Mouse (Mus musculus) A20 (cell line): ENCODE measurements around the gene Pde4d.

Experiments
- DNase-seq: peaks from one replicate; pipeline ENCODE4 v3.0.0-alpha.2; 2011; ENCODE audit warnings: low read depth, low spot score

Gene Pde4d

GRCm38 (mm10) chr13:109558341-109559257 lies 1108.9 kb downstream of the Pde4d start:
- no peak for DNase-seq

GRCm38 (mm10) chr13:109560261-109560660 lies 1110.5 kb downstream of the Pde4d start:
- DNase-seq = no peak

DNA sequence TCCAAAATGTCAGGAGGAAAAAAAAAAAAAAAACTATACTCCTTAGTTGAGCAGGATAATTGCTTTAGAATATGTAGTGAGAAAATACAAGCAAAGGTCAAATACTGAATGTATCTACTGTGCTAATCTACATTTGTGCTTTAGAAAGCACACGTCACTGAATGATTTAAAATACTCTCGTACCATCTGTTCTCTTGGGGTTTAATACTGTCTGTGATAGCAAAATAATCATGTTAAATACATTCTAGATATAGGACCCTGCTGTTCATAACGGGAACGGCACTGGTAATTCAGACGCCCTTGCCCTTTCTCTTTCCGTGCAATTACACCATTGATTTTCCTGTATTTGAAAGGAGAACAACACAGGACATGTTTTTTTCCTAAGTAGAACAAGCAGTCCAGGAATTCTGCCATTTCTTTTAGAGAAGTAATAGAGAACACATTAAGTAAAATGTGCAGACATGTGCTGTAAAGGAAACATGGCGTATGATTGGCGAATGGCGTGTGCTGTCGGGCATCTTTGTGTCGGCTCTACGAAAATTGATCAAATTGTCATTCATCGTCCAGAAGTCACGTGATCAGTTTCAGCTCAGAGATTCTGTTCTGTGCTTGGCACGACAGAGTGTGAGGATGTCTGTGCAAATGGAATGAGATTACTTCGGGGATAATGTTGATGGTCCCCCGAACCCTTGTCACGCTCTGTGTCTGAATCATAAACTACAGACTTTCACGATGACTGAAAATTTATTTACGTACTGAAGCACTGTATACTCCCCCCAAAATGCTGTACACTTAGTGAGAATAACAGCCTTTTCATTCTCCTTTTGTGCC lies 1119.1 kb downstream of the Pde4d start:
- DNase-seq = no peak

DNA sequence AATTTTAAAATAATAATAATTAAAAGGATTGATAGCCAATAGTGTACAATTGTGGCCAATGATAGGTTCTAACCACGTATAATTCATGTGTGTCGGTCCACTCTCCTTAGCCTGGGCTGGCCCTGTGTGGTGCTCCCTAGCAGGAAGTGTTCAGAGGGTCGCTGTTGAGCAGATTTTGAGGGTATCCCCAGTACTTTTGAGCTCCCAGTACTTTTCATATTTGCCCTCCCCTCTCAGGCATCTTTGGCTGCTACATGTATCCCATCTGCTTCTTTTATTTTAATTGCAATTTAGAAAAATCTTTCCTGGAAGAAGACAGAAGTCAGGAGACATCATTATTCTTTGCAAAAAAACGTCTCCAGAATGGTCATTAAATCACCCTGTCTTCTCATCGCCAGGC lies 1119.7 kb downstream of the Pde4d start:
- no peak for DNase-seq

DNA sequence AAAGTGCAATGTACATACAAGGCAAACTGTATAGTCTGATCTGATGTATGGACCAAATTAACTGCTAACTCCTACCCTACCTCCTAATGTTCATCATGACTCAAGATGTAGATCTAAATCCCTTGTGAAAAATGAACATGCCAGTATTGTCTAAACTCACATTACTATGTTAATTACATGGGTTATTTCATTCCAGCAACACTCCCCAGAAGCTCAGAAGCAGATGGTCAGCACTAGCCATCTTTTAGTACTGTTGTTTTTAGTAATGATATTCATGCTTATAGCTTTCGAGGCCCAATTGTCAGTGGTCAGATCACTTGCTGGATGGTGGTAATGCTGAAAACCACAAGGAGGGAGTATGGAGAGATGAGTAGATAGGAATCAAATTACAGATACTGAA lies 1127.0 kb downstream of the Pde4d start:
- no peak for DNase-seq

DNA sequence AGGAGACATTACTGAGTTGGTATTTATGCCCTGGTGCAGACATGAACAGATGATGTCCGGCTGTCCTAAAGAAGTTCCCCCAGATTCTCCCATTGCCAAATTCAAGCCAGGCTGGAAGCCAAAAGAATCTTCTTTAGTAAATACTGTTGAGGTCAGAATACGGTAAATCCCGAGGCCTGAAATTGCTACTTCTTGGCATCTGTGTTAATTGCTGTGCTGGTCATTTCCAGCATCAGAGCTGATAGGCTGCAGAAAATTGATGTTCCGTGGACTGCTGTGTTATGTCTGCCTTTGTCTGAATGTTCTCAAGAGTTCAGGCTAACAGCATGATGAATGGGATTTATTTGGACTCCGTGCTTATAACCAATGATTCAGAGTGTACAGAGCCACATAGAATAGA lies 1127.7 kb downstream of the Pde4d start:
- DNase-seq = no peak

DNA sequence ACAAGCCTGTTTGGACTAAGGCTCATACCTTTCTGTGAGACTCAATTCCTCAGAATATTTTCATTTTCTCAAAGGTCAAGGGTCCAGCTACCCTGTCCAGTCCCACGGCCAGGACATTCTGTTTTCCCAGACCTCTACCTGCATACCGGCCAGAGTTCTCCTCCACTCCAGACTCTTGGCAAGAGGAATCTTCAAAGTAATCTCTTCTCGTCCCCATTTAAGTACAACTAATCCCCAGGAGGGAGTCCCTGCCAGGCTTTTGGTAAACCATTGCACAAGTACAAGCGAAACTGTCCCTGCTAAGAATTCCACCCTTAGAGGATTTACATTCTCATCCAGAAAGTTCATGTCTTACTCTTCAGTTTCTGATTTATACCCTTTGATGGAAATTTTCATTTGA lies 1128.2 kb downstream of the Pde4d start:
- no peak for DNase-seq

- DNase-seq = no peak
Measured at GRCm38 (mm10) chr13:109581284-109582070, 1131.7 kb downstream of the Pde4d start.

DNA sequence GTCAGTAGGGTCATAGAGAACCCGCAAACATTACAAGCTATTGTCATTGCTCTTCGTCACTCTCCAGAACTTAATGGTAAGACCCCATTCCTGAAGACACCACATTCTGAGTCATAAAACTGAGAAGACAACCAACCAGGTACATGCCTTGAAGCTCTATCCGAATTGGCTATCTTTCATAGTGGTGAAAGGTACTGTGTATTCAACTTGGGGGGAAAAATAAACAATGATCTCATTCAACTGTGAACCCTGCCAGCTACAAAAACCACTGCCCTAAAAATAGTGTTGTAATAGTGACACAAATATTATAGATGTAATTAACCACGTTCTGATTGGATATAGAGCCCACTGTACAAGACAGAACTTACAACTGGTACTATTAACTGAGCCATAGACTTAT lies 1140.3 kb downstream of the Pde4d start:
- DNase-seq = no peak

- DNase-seq = no peak
Measured at GRCm38 (mm10) chr13:109592192-109592797, 1142.5 kb downstream of the Pde4d start.

GRCm38 (mm10) chr13:109599711-109600110 lies 1150.0 kb downstream of the Pde4d start:
- no peak for DNase-seq

- DNase-seq = no peak
Measured at GRCm38 (mm10) chr13:109604017-109604416, 1154.3 kb downstream of the Pde4d start.

DNA sequence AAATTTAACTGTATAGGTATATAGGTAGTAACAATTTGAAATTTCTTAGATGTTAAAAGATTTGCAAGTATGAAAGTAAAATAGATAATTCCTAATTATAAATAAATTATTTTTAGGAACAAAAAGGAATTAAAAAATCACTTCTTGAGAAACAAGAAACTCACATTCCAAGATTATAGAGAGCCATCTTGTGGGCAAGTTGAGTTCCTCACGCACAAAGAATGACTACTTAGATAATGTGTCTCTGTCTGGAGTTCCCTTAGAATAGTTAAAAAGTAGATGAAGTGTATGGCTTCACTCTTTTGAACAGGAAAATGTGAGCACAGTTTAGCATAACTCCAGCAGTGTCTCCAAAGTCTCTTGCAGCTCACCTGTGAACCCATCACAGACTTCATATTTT lies 1155.4 kb downstream of the Pde4d start:
- no peak for DNase-seq

GRCm38 (mm10) chr13:109609106-109609804 lies 1159.5 kb downstream of the Pde4d start:
- DNase-seq = no peak

GRCm38 (mm10) chr13:109609805-109610187 lies 1160.0 kb downstream of the Pde4d start:
- DNase-seq = no peak

- no peak for DNase-seq
Measured at GRCm38 (mm10) chr13:109610772-109611171, 1161.0 kb downstream of the Pde4d start.

DNA sequence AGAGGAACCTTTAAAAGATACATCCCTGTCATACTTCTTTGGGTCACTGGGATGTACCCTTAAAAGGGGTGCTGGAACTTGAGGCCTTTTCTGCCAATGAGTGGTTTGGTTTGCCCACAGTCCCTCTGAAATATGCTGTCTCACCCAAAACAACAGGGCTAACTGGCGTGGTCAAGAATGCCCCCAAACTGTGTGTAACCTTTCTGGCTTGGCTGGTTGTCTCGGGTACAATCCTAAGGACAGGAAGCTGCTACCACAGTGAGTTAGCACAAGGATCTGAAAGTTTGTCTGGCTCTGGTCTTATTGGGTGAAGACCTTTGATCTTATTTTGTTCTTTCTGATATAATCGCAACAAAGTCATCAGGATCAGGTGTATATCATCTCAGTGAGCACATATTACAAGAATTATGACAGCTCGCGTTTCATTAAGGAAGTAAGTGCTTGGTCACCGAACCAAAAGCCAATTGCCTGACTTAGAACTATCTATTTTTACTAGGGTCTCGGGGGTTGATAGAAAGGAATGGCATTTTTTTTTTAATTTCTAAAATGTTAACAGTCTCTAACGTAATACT lies 1165.6 kb downstream of the Pde4d start:
- no peak for DNase-seq

DNA sequence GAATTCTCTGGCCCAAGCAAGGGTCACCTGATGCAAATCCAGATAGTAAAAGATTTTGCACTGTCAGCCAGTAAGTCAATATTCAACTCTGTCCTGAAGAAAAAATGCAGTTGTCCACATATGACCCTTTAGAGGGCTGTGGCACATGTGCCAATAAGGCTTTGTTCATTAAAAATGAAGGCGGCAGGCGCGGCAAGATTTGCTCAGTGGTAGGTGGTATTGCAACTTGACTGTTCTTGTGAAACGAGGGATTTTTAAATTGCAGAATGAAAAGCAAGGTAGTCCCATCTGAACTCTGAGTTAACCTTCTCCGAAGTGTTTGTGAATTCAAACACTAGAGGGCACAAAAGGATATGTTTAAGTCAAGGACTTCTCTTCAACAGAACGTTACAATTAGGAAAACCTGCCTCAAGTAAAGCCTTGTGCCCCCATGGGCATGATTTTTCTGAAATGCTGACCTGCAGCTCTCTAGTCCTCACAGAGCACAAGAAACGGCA lies 1166.1 kb downstream of the Pde4d start:
- no peak for DNase-seq

- DNase-seq = no peak
Measured at GRCm38 (mm10) chr13:109619158-109619657, 1169.5 kb downstream of the Pde4d start.

GRCm38 (mm10) chr13:109622207-109622606 lies 1172.5 kb downstream of the Pde4d start:
- DNase-seq = no peak
